Mouse (Mus musculus): ENCODE measurements around the gene Pgpep1l. TPM values are rescaled to one million over a fixed set of nuclear protein-coding genes. Genes with fewer than 3 reads are reported as not detected.

Pgpep1l gene
- not detected in 2 replicates for polyA plus RNA-seq (2015; fragmentation: Nextera tagmentation; extraction: Ambion mirVana)

DNA sequence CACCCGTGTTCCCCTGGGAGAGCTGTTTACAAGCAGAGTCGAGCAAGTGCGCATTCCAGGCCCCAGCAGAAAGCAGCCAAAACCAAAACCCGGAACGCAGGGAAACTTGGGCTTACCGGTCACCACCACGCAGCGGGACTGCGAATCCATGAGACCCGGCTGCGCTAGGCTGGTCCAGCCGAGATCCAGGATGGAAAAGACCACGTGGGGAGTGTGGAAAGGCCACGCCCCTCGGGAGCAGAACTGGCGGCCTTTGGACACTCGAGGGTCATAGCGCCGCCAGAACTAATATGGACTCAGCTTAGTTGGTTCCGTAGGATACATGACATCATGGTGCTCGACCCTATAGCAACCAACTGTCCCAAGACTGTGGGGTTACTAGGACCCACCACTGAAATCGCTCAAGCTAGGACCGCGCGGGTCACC, at the start of gene Pgpep1l:
Gene Pgpep1l, minus strand, starts transcription at position 206 of the 426 bp plus-strand sequence.
- Histone ChIP-seq H3K4me2 (ENCODE audit: low read depth, low read length) (peak within 1 kb of the TSS; percentile 55), H3K27ac (ENCODE audit: low read length) (no peak within 1 kb of the TSS), H3K9ac (ENCODE audit: low read length) (peak within 1 kb of the TSS; percentile 13), H3K4me1 (replicated peaks; ENCODE audit: control insufficient read depth, insufficient read depth, low read length) (peaks cover 14% of the 10 kb centered on the region), H3K27me3 (ENCODE audit: control insufficient read depth, insufficient read depth, low read depth, low read length) (no peaks in the 10 kb centered on the region), H3K36me3 (ENCODE audit: control insufficient read depth, insufficient read depth, low read length) (no peaks in the 10 kb centered on the region), H3K9me3 (ENCODE audit: control insufficient read depth, low read length) (0 out of 2 replicates have a peak, but pooled peaks cover 3% of the 10 kb centered on the region), H3K4me3 (ENCODE audit: low read length) (peak within 1 kb of the TSS; percentile 38)
- peak; percentile 59 for ATAC-seq (ENCODE audit: low read depth)
- 5% methylated on average over 25 of the region's 25 CpGs for WGBS

DNA sequence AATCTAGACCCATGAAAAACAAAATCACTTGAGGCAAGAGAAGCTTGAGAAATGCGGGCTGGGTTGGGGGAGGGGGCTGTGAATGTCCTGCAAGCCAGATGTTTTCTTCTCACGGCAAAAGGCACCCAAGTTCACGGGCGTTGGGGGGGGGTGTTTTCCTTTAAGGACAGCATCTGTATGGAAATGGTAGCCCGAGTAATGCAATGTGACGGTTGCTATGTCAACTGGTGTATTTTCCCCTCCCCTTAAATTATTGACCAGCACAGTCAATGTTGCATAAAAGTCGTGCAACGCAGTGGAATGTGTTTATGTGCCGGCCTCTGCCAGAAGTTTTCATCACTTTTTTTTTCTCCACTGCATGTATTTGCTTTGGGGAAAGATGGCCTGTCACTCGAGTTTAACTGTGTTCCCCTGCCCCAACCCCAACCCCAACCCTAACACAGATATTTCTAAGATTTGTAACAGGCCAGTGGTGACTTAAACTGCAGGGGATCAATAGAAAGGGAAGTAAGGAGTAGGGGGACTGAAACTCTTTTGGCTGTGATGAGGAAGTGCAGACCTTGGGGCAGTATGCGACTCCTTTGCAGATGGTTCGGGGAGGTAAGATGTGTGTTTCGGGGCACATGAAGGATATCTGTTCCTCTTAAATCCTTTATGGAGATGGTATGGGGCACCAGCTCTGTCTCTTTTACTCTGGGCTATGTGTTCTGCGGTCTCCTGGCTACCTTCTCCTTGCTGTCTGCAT, 49.2 kb upstream of the Pgpep1l start:
- H3K4me2 ChIP-seq (ENCODE audit: low read depth, low read length) = no peak overlapping the region
- H3K27ac ChIP-seq (ENCODE audit: low read length) = no peak overlapping the region
- H3K9ac ChIP-seq (ENCODE audit: low read length) = no peak overlapping the region
- WGBS = 51% methylated on average over 14 of the region's 14 CpGs
- no peaks in the 10 kb centered on the region for H3K36me3 ChIP-seq (ENCODE audit: control insufficient read depth, insufficient read depth, low read length)
- ATAC-seq (ENCODE audit: low read depth) = peak; percentile 69; the same call in 1 of the 2 replicates
- no peak overlapping the region for H3K4me3 ChIP-seq (ENCODE audit: low read length)
- H3K27me3 ChIP-seq (ENCODE audit: control insufficient read depth, insufficient read depth, low read depth, low read length) = no peaks in the 10 kb centered on the region
- peaks cover 12% of the 10 kb centered on the region for H3K4me1 ChIP-seq (replicated peaks; ENCODE audit: control insufficient read depth, insufficient read depth, low read length)
- H3K9me3 ChIP-seq (ENCODE audit: control insufficient read depth, low read length) = no peaks in the 10 kb centered on the region

DNA sequence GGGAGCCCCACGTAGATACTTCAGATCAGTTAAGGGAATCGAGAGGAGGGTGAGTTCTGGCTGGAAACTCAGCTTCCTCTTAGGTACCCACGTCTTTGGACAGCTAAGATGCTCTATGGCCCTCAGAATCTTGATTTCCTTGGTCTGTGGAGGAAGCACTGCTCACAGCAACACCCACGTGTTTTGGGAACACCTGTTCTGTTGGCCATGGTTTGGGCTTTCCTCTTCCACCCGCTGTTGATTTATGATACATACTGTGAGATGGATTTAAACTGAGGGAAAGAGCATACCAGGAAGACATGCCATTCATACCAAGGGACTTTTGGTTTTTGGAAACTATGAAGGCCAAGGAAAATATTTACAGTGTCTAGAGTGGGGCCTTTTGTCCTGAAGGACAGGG, 48.4 kb upstream of the Pgpep1l start:
- Histone ChIP-seq H3K9me3 (ENCODE audit: control insufficient read depth, low read length) (no peaks in the 10 kb centered on the region), H3K4me2 (ENCODE audit: low read depth, low read length) (no peak overlapping the region), H3K9ac (ENCODE audit: low read length) (no peak overlapping the region), H3K27ac (ENCODE audit: low read length) (no peak overlapping the region), H3K27me3 (ENCODE audit: control insufficient read depth, insufficient read depth, low read depth, low read length) (no peaks in the 10 kb centered on the region), H3K36me3 (ENCODE audit: control insufficient read depth, insufficient read depth, low read length) (no peaks in the 10 kb centered on the region), H3K4me3 (ENCODE audit: low read length) (no peak overlapping the region), H3K4me1 (replicated peaks; ENCODE audit: control insufficient read depth, insufficient read depth, low read length) (peaks cover 12% of the 10 kb centered on the region)
- WGBS = 72% methylated on average over 5 of the region's 5 CpGs
- no peak for ATAC-seq (ENCODE audit: low read depth)

DNA sequence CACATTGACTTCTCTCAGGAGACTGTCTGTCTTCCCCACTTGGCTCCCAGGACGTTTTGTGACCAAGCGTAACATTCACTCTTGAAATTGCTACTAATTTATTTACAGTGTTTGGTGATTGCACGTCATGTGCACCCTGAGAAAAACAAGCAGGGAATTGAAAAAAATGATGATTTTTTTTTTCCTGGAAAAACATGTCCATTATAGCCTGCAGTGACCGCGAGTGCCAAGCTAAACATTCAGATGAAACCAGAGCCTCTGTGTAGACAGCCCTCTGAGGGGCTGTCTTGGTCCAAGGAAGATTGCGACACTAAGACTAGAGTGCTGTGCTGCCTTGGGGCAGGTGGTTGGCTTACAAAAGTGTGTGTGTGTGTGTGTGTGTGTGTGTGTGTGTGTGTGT, 47.4 kb upstream of the Pgpep1l start:
- no peak overlapping the region for H3K9ac ChIP-seq (ENCODE audit: low read length)
- ATAC-seq (ENCODE audit: low read depth) = peak; percentile 75
- H3K36me3 ChIP-seq (ENCODE audit: control insufficient read depth, insufficient read depth, low read length) = no peaks in the 10 kb centered on the region
- no peaks in the 10 kb centered on the region for H3K27me3 ChIP-seq (ENCODE audit: control insufficient read depth, insufficient read depth, low read depth, low read length)
- H3K4me2 ChIP-seq (ENCODE audit: low read depth, low read length) = no peak overlapping the region
- peak overlapping the region; percentile 14; the same call in 1 of the 2 replicates for H3K27ac ChIP-seq (ENCODE audit: low read length)
- no peaks in the 10 kb centered on the region for H3K9me3 ChIP-seq (ENCODE audit: control insufficient read depth, low read length)
- H3K4me1 ChIP-seq (replicated peaks; ENCODE audit: control insufficient read depth, insufficient read depth, low read length) = peaks cover 12% of the 10 kb centered on the region
- 42% methylated on average over 6 of the region's 6 CpGs for WGBS
- no peak overlapping the region for H3K4me3 ChIP-seq (ENCODE audit: low read length)

DNA sequence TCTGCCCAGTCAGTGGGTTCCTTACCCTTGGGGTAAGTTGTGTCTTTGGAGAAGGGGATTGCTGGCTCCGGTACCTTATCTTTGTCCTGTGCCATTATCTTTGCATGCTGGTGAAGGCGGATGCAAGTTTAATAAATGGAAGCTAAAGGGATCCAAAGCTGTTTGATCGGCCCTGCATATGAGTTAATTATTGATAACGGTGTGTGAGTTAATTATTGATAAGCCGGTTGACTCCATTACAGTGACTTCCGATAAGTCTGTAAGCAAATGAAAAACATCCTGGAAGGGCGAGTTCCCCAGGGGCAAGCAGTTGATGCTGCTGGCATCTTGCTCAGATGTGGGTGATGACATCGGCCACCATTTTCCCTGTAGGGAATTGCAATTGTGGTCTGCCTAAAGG, 42.7 kb upstream of the Pgpep1l start:
- no peak overlapping the region for H3K9ac ChIP-seq (ENCODE audit: low read length)
- ATAC-seq (ENCODE audit: low read depth) = no peak
- H3K4me2 ChIP-seq (ENCODE audit: low read depth, low read length) = no peak overlapping the region
- H3K27ac ChIP-seq (ENCODE audit: low read length) = no peak overlapping the region
- H3K4me3 ChIP-seq (ENCODE audit: low read length) = no peak overlapping the region
- no peaks in the 10 kb centered on the region for H3K36me3 ChIP-seq (ENCODE audit: control insufficient read depth, insufficient read depth, low read length)
- no peaks in the 10 kb centered on the region for H3K27me3 ChIP-seq (ENCODE audit: control insufficient read depth, insufficient read depth, low read depth, low read length)
- WGBS = 88% methylated on average over 8 of the region's 8 CpGs
- H3K4me1 ChIP-seq (replicated peaks; ENCODE audit: control insufficient read depth, insufficient read depth, low read length) = peaks cover 8% of the 10 kb centered on the region; the same call in 1 of the 2 replicates
- no peaks in the 10 kb centered on the region for H3K9me3 ChIP-seq (ENCODE audit: control insufficient read depth, low read length)

DNA sequence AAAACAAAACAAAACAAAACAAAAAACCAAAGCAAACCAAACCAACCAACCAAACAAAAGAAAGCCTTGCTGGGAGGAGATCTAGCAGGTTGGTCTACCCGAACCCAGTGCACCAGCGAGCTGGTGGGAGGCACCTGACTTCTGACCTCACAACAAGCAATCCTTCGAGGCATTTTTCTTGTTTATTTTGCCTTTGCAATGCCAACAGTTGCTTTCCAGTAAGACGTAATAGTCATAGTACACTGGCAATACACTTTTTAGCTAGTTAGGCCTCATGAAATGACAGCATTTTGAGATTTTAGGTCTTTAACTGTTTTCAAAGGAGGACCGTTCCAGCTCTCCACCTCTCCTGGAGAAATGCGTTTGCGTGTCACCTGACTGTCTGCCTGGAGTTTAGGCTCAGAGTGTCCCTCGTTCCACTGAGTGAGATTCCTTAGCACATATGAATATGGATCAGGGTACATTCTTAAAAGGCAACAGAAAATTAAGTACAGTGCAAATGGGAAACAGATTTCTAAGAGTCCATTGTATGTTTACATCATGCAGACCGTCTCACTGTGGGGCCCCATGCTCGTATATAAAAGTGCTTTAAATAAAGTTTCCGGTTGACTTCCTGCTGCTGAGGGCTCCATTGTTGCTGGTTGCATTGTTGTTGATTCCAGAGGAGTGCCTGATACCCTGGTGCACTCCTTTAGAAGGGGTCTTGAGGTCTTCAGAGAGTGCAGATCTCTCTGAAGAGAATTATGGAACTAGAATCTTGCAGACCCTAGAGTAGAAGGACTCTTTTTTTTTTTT, 41.9 kb upstream of the Pgpep1l start:
- Histone ChIP-seq H3K27me3 (ENCODE audit: control insufficient read depth, insufficient read depth, low read depth, low read length) (no peaks in the 10 kb centered on the region), H3K4me3 (ENCODE audit: low read length) (no peak overlapping the region), H3K27ac (ENCODE audit: low read length) (peak overlapping the region; percentile 37; the same call in 1 of the 2 replicates), H3K9ac (ENCODE audit: low read length) (no peak overlapping the region), H3K4me1 (replicated peaks; ENCODE audit: control insufficient read depth, insufficient read depth, low read length) (peaks cover 4% of the 10 kb centered on the region; the same call in 1 of the 2 replicates), H3K4me2 (ENCODE audit: low read depth, low read length) (no peak overlapping the region), H3K9me3 (ENCODE audit: control insufficient read depth, low read length) (no peaks in the 10 kb centered on the region), H3K36me3 (ENCODE audit: control insufficient read depth, insufficient read depth, low read length) (no peaks in the 10 kb centered on the region)
- 58% methylated on average over 11 of the region's 11 CpGs for WGBS
- no peak for ATAC-seq (ENCODE audit: low read depth)

DNA sequence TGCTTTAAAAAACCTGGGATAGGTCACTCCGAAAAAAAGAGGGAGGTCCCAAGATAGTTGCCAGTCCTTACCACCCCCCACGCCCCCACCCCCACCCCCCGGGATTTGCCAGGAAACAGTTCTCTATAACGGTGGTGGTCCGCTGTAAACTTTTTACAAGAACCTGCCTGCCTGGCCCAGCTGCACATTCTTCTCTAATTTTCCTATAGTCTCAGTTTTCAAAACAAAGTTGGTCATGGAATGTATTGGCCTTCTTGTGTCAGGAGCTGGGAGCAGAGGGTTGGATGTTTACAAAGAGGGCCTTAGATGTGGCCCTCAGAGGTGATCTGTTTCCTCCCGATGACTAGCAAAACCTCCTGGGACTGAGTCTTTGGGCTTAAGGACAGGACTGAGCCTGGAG, 39.7 kb upstream of the Pgpep1l start:
- H3K36me3 ChIP-seq (ENCODE audit: control insufficient read depth, insufficient read depth, low read length) = no peaks in the 10 kb centered on the region
- WGBS = 41% methylated on average over 6 of the region's 6 CpGs
- no peak for ATAC-seq (ENCODE audit: low read depth)
- no peak overlapping the region for H3K4me3 ChIP-seq (ENCODE audit: low read length)
- H3K9me3 ChIP-seq (ENCODE audit: control insufficient read depth, low read length) = no peaks in the 10 kb centered on the region
- peaks cover 3% of the 10 kb centered on the region; the same call in 1 of the 2 replicates for H3K4me1 ChIP-seq (replicated peaks; ENCODE audit: control insufficient read depth, insufficient read depth, low read length)
- no peak overlapping the region for H3K27ac ChIP-seq (ENCODE audit: low read length)
- H3K27me3 ChIP-seq (ENCODE audit: control insufficient read depth, insufficient read depth, low read depth, low read length) = no peaks in the 10 kb centered on the region
- no peak overlapping the region for H3K9ac ChIP-seq (ENCODE audit: low read length)
- no peak overlapping the region for H3K4me2 ChIP-seq (ENCODE audit: low read depth, low read length)

DNA sequence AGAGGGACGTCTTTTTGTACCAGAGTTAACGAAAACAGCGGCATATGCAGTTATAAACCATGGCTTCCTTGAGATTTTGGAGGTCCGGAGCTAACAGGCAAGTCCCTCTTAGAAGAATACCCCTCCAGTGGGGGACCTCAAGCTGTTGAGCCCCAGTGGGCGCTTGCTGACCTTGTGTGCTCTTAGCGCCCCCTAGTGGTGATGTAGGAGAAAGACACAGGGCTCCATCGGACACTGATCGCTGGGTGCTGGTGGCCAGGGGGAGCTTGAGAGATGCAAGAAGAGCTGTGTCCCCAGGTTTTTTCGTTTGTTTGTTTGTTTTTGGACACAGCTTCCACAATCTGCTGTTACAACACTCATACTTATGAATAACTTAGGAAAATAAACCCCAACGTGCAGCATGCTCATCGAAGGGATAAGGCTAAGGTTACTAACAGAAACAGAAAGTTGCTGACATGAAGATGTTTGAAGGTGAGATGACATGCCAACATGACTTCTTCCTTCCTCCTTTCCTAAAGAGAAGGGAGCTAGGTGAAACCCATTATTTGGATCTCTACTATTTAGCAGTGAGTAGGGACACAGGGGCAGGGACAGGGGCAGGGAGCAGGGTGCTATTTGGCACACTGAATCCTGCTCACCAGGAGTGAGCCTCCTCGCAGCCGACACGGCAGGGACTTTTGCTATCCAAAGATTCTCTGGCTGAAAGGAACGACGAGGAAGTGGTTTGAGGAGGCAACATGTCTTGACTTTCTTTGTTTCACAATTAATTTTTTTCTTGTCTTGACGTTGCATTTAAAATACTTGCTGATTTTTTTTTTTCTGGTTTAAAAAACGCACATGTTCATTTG, 38.8 kb upstream of the Pgpep1l start:
- H3K27ac ChIP-seq (ENCODE audit: low read length) = no peak overlapping the region
- no peaks in the 10 kb centered on the region for H3K27me3 ChIP-seq (ENCODE audit: control insufficient read depth, insufficient read depth, low read depth, low read length)
- H3K4me3 ChIP-seq (ENCODE audit: low read length) = peak overlapping the region; percentile 37
- peak overlapping the region; percentile 56 for H3K4me2 ChIP-seq (ENCODE audit: low read depth, low read length)
- H3K4me1 ChIP-seq (replicated peaks; ENCODE audit: control insufficient read depth, insufficient read depth, low read length) = peaks cover 3% of the 10 kb centered on the region; the same call in 1 of the 2 replicates
- 19% methylated on average over 18 of the region's 18 CpGs for WGBS
- no peaks in the 10 kb centered on the region for H3K36me3 ChIP-seq (ENCODE audit: control insufficient read depth, insufficient read depth, low read length)
- H3K9me3 ChIP-seq (ENCODE audit: control insufficient read depth, low read length) = no peaks in the 10 kb centered on the region
- H3K9ac ChIP-seq (ENCODE audit: low read length) = peak overlapping the region; percentile 48
- ATAC-seq (ENCODE audit: low read depth) = peak; percentile 87

Measured in lung, embryonic 16.5 days (tissue).